Mouse (Mus musculus) midbrain, embryonic 15.5 days (tissue): ENCODE results near the gene Gm49318. TPM values are rescaled to one million over a fixed set of nuclear protein-coding genes. Genes with fewer than 3 reads are reported as not detected.

ENCODE experiments used
- ATAC-seq: fragments of 200-750 bp; cut with Nextera tagmentation; replicated peaks from 2 replicates; pipeline ENCODE4 v1.8.0; 2017; ENCODE audit warnings: moderate TSS enrichment
- H3K27ac ChIP-seq: fragments of 300-500 bp; sonication (generic); 2 replicates; pipeline ENCODE4 v1.5.1; 2015; ENCODE audit warnings: mild to moderate bottlenecking, inconsistent platforms
- H3K27me3 ChIP-seq: fragments of 300-500 bp; sonication (generic); replicated peaks from 2 replicates; pipeline ENCODE4 v1.6.1; 2015; ENCODE audit warnings: inconsistent platforms
- H3K36me3 ChIP-seq: fragments of 300-500 bp; sonication (generic); replicated peaks from 2 replicates; pipeline ENCODE4 v1.6.1; 2015; ENCODE audit warnings: inconsistent platforms
- H3K4me1 ChIP-seq: fragments of 300-500 bp; sonication (generic); 2 replicates; pipeline ENCODE4 v1.6.1; 2015; ENCODE audit warnings: inconsistent platforms
- H3K4me2 ChIP-seq: fragments of 300-500 bp; sonication (generic); 2 replicates; pipeline ENCODE4 v1.6.1; 2015; ENCODE audit warnings: inconsistent platforms, mild to moderate bottlenecking, moderate library complexity
- H3K4me3 ChIP-seq: fragments of 300-500 bp; sonication (generic); 2 replicates; pipeline ENCODE4 v1.5.1; 2015; ENCODE audit warnings: mild to moderate bottlenecking, inconsistent platforms
- H3K9ac ChIP-seq: fragments of 300-500 bp; sonication (generic); 2 replicates; pipeline ENCODE4 v1.6.1; 2015; ENCODE audit warnings: mild to moderate bottlenecking, inconsistent platforms
- H3K9me3 ChIP-seq: fragments of 300-500 bp; sonication (generic); 2 replicates; pipeline ENCODE4 v1.6.1; 2016; ENCODE audit warnings: inconsistent platforms
- WGBS: fragments of 180-500 bp; shearing (Covaris S2); methylation state at CpG from one replicate; pipeline ENCODE4 v1.1.7; 2015; ENCODE audit warnings: mixed read lengths; 5-methylcytosine and 5-hydroxymethylcytosine counted together
- polyA plus RNA-seq: library from polyadenylated mRNA; unstranded; fragments of >200 nt; fragmentation: Nextera tagmentation; extraction: Ambion mirVana; gene quantifications from 2 replicates; pipeline ENCODE4 v1.2.1, GENCODE M21; 2015

Gene Gm49318
- not detected in 2 replicates for polyA plus RNA-seq

GRCm38 (mm10) chr9:22070791-22071573 lies at the start of gene Gm49318, which contains the start of gene Zfp653:
Gm49318 (minus strand) TSS chr9:22071259.
Zfp653 (minus strand) TSS chr9:22071376.
- H3K27me3 ChIP-seq, result no peaks in the 10 kb centered on the region
- H3K4me2 ChIP-seq, result peak within 1 kb of the TSS; percentile 63
- ATAC-seq, result peak; percentile 97
- H3K9ac ChIP-seq, result peak within 1 kb of the TSS; percentile 89
- peak within 1 kb of the TSS; percentile 92 for H3K4me3 ChIP-seq
- peak within 1 kb of the TSS; percentile 99 for H3K27ac ChIP-seq
- peaks cover 7% of the 10 kb centered on the region; the same call in 1 of the 2 replicates for H3K36me3 ChIP-seq
- under 1% methylated on average over 84 of the region's 87 CpGs for WGBS
- peaks cover 25% of the 10 kb centered on the region for H3K4me1 ChIP-seq
- no peaks in the 10 kb centered on the region for H3K9me3 ChIP-seq

DNA sequence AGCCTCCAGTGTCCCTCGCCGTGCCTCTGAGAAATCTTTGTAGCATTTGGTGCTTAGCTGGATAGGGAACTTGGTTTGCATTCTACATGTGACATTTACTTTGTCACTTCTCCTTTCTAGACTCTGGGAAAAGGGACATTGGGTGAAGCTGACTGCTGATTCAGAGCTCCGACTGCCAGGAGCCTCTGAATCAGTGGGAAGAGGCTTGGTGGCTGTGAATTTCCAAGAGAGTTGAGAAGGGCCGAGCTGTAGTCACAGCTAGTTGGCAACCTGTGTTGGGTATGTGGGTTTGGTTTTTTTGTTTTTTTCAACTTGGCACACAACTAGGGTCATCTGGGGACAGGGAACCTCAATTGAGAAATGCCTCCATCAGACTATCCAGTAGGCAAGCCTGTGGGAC lies 48.5 kb upstream of the Gm49318 start:
- WGBS, result 92% methylated on average over 4 of the region's 4 CpGs
- Histone ChIP-seq H3K27ac (no peak overlapping the region), H3K4me1 (peaks cover 20% of the 10 kb centered on the region), H3K9ac (no peak overlapping the region), H3K36me3 (no peaks in the 10 kb centered on the region), H3K4me2 (no peak overlapping the region), H3K9me3 (no peaks in the 10 kb centered on the region), H3K4me3 (no peak overlapping the region), H3K27me3 (no peaks in the 10 kb centered on the region)
- ATAC-seq, result no peak

DNA sequence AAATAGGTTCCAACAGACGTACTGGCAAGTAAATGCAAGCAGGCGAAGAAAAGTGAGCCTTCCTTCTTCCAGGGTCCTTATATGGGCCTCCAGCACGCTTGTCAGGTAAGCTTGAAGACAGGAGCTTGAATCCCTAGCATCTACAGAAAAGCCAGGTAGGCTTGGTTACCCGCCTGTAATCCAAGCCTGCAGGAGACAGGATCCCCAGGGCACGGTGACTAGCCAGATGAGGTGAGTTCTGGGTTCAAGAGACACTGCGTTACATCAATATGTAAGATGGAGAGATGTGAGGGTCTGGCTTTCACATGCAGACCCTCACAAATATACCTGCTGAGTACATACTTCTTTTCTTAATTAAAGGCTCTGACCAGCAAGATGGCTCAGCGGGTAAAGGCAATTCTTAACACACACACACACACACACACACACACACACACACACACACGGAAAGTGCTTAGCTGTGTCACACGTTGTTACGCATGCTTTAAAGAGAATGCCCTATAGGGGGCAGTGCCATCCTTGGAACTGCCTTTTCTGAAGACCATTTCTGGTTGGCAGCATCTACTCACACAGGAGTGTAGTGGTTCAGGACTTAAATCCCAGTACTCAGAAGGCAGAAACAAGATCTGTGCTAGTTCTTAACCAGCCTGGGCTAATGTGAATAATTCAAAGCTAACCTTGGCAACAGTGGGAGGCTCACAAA lies 46.8 kb upstream of the Gm49318 start:
- ATAC-seq, result no peak
- Histone ChIP-seq H3K9me3 (no peaks in the 10 kb centered on the region), H3K4me1 (peaks cover 20% of the 10 kb centered on the region), H3K4me3 (peak overlapping the region; percentile 67), H3K27ac (peak overlapping the region; percentile 72; the same call in 1 of the 2 replicates), H3K36me3 (0 out of 2 replicates have a peak, but pooled peaks cover 1% of the 10 kb centered on the region), H3K27me3 (no peaks in the 10 kb centered on the region), H3K9ac (peak overlapping the region; percentile 60; the same call in 1 of the 2 replicates), H3K4me2 (peak overlapping the region; percentile 77)
- 47% methylated on average over 10 of the region's 10 CpGs for WGBS

DNA sequence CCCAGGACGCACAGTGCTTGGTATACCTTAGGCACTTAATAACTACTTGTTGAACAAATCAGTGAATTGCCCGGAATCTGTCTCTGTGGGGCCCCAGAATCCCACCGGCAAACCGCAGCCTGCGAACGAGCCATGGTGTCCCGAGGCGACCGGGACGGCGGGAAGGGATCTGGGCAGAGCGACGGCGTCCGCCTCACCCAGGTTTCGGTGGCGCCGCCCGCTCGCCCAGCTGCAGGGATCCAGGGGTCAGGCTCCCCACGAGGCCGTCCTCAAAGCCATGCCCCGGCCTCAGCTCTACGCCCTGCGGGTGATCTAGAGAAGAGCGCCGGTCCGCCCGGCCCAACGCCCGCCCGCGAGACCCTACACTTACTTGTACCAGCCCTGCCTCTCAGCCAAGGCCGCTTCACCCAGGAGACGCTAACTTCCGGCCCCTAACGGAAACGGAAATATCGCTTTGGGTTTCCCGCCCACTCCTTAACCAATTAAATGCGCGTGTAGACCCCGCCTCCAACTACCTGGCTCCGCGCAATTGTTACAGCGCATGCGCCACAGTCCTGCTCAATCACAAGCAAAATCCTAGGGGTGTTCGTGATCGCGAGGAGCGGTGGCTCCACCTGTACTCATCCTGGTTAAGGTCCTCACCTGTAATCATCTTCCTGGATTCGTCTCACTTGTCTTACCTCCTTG lies 45.8 kb upstream of the Gm49318 start, which contains the start of gene Elof1:
Elof1 (minus strand) TSS at position 433 of the 687 bp plus-strand sequence.
- H3K4me2 ChIP-seq, result peak within 1 kb of the TSS; percentile 77
- peaks cover 20% of the 10 kb centered on the region for H3K4me1 ChIP-seq
- H3K4me3 ChIP-seq, result peak within 1 kb of the TSS; percentile 67
- peaks cover 7% of the 10 kb centered on the region; the same call in 1 of the 2 replicates for H3K36me3 ChIP-seq
- H3K9ac ChIP-seq, result peak within 1 kb of the TSS; percentile 80
- WGBS, result under 1% methylated on average over 52 of the region's 52 CpGs
- no peaks in the 10 kb centered on the region for H3K27me3 ChIP-seq
- ATAC-seq, result peak; percentile 98
- no peaks in the 10 kb centered on the region for H3K9me3 ChIP-seq
- H3K27ac ChIP-seq, result peak within 1 kb of the TSS; percentile 72

DNA sequence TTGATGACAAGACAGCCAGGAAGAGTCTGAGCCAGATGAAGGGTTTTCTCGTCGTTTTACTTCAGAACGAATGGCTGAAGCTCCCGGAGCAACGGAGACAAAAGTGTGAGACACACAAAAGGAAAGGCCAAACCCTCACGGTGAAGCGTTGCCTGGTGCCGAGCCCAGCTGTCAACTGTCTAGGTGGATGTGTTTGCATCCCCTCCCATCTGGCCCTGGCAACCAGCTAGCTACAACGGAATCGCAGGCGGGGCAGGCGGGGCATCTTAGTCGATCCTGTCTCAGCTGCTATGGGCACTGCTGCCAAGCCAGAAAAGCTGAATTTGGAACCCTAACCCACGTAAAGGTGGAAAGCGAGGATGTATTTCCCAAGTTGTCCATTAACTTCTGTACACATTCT lies 45.0 kb upstream of the Gm49318 start:
- Histone ChIP-seq H3K4me1 (peaks cover 20% of the 10 kb centered on the region), H3K9me3 (no peaks in the 10 kb centered on the region), H3K9ac (peak overlapping the region; percentile 80), H3K4me2 (peak overlapping the region; percentile 77), H3K36me3 (peaks cover 8% of the 10 kb centered on the region; the same call in 1 of the 2 replicates), H3K27me3 (no peaks in the 10 kb centered on the region), H3K27ac (no peak overlapping the region), H3K4me3 (peak overlapping the region; percentile 67)
- WGBS, result 17% methylated on average over 15 of the region's 15 CpGs
- no peak for ATAC-seq

- H3K9ac ChIP-seq, result peak overlapping the region; percentile 80; the same call in 1 of the 2 replicates
- peak overlapping the region; percentile 77 for H3K4me2 ChIP-seq
- ATAC-seq, result no peak
- H3K4me3 ChIP-seq, result peak overlapping the region; percentile 67
- peaks cover 10% of the 10 kb centered on the region; the same call in 1 of the 2 replicates for H3K36me3 ChIP-seq
- H3K27me3 ChIP-seq, result no peaks in the 10 kb centered on the region
- no peaks in the 10 kb centered on the region for H3K9me3 ChIP-seq
- H3K4me1 ChIP-seq, result peaks cover 20% of the 10 kb centered on the region
- H3K27ac ChIP-seq, result no peak overlapping the region
- WGBS, result 86% methylated on average over 4 of the region's 4 CpGs
These were observed 44.6 kb upstream of the Gm49318 start for GRCm38 (mm10) chr9:22115635-22116034.

GRCm38 (mm10) chr9:22108194-22108593 lies 37.1 kb upstream of the Gm49318 start:
- H3K4me2 ChIP-seq, result no peak overlapping the region
- WGBS, result 92% methylated on average over 9 of the region's 9 CpGs

GRCm38 (mm10) chr9:22099922-22100321 lies 28.9 kb upstream of the Gm49318 start:
- H3K27ac ChIP-seq, result no peak overlapping the region
- no peaks in the 10 kb centered on the region for H3K36me3 ChIP-seq
- peaks cover 33% of the 10 kb centered on the region for H3K27me3 ChIP-seq
- ATAC-seq, result no peak
- H3K4me3 ChIP-seq, result no peak overlapping the region
- no peaks in the 10 kb centered on the region for H3K9me3 ChIP-seq
- no peak overlapping the region for H3K9ac ChIP-seq
- peaks cover 4% of the 10 kb centered on the region for H3K4me1 ChIP-seq
- WGBS, result 8% methylated on average over 18 of the region's 18 CpGs
- H3K4me2 ChIP-seq, result no peak overlapping the region

More at GRCm38 (mm10) chr9:22108194-22108593, 37.1 kb upstream of the Gm49318 start:
- no peaks in the 10 kb centered on the region for H3K4me1 ChIP-seq
- peaks cover 10% of the 10 kb centered on the region; the same call in 1 of the 2 replicates for H3K36me3 ChIP-seq
- no peaks in the 10 kb centered on the region for H3K9me3 ChIP-seq
- H3K4me3 ChIP-seq, result no peak overlapping the region
- ATAC-seq, result no peak
- no peak overlapping the region for H3K27ac ChIP-seq
- no peak overlapping the region for H3K9ac ChIP-seq
- H3K27me3 ChIP-seq, result no peaks in the 10 kb centered on the region

- Histone ChIP-seq H3K36me3 (no peaks in the 10 kb centered on the region), H3K9me3 (no peaks in the 10 kb centered on the region), H3K4me1 (peaks cover 4% of the 10 kb centered on the region), H3K27ac (no peak within 1 kb of the TSS), H3K4me3 (no peak within 1 kb of the TSS), H3K9ac (no peak within 1 kb of the TSS), H3K27me3 (peaks cover 33% of the 10 kb centered on the region), H3K4me2 (no peak within 1 kb of the TSS)
- ATAC-seq, result no peak
- WGBS, result 13% methylated on average over 14 of the region's 14 CpGs
These were observed 28.1 kb upstream of the Gm49318 start, which contains the start of gene Cnn1 for GRCm38 (mm10) chr9:22098993-22099696. Cnn1 (plus strand) TSS chr9:22099216.

DNA sequence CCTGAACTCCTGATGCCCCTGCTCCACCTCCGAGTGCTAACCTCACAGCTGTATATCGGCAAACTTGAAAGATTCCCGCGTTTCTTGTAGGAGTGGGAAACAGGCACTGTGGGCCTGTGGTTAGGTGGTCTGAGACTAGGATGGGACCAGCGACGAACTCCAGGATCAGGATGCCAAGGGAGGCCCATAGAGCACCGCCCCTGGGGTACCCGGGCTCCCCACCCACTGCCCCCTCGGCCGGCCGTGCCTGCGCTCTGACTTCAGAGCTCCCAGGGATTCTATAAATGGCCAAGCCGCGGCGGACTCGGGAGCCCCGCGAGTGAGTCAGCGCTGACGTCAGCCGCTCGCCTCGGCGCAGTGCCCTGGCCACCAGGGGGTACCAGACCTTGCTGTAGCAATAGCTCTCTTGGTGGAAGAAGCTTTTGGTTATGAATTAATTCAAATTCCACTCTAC lies 24.8 kb upstream of the Gm49318 start:
- peaks cover 4% of the 10 kb centered on the region for H3K4me1 ChIP-seq
- peaks cover 25% of the 10 kb centered on the region for H3K27me3 ChIP-seq
- 3% methylated on average over 24 of the region's 24 CpGs for WGBS
- no peaks in the 10 kb centered on the region for H3K36me3 ChIP-seq
- ATAC-seq, result 0 out of 2 replicates have a peak, but pooled peaks have one; percentile 39
- no peaks in the 10 kb centered on the region for H3K9me3 ChIP-seq
- no peak overlapping the region for H3K27ac ChIP-seq
- peak overlapping the region; percentile 34 for H3K4me3 ChIP-seq
- peak overlapping the region; percentile 48 for H3K9ac ChIP-seq
- H3K4me2 ChIP-seq, result peak overlapping the region; percentile 72

DNA sequence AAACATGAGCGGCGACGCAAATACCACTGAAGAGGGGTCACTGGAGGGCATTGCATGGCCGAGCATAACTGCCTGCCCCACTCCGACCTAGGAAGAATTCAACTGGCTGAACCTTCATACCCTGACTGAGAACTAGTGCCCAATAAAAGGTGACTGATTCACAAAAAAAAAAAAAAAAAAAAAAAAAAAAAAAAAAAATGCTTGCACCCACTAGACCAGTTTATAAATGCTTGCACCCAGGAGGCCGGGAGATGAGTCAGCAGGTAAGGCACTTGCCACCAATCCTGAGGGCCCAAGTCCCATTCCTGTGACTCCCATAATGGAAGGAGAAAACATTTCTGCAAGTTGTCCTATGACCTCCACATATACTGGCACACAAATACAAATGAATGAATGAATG lies 21.7 kb upstream of the Gm49318 start:
- WGBS, result 88% methylated on average over 6 of the region's 6 CpGs
- Histone ChIP-seq H3K4me1 (peaks cover 4% of the 10 kb centered on the region), H3K27ac (no peak overlapping the region), H3K36me3 (no peaks in the 10 kb centered on the region), H3K9ac (no peak overlapping the region), H3K4me2 (no peak overlapping the region), H3K4me3 (no peak overlapping the region), H3K27me3 (no peaks in the 10 kb centered on the region; the same call in 1 of the 2 replicates), H3K9me3 (no peaks in the 10 kb centered on the region)
- no peak for ATAC-seq
